Mouse (Mus musculus) limb, embryonic 13.5 days (tissue): Measurements from ENCODE around the gene Zfyve28. TPM values are rescaled to one million over a fixed set of nuclear protein-coding genes. Genes with fewer than 3 reads are reported as not detected.

ENCODE experiments used
- ATAC-seq: fragments of 200-750 bp; cut with Nextera tagmentation; 2 replicates; pipeline ENCODE4 v1.8.0; 2017; ENCODE audit warnings: low read depth, moderate number of reproducible peaks, moderate TSS enrichment; ENCODE audit not compliant: low FRiP score
- H3K27ac ChIP-seq: fragments of 300-500 bp; sonication (generic); 2 replicates; pipeline ENCODE4 v1.5.1; 2015; ENCODE audit warnings: inconsistent platforms, mild to moderate bottlenecking, moderate library complexity
- H3K27me3 ChIP-seq: fragments of 300-500 bp; sonication (generic); 2 replicates; pipeline ENCODE4 v1.6.1; 2015; ENCODE audit warnings: mild to moderate bottlenecking, inconsistent platforms
- H3K36me3 ChIP-seq: fragments of 300-500 bp; sonication (generic); 2 replicates; pipeline ENCODE4 v1.6.1; 2015; ENCODE audit warnings: inconsistent platforms, mild to moderate bottlenecking, moderate library complexity
- H3K4me1 ChIP-seq: fragments of 300-500 bp; sonication (generic); 2 replicates; pipeline ENCODE4 v1.6.1; 2015; ENCODE audit warnings: inconsistent platforms
- H3K4me2 ChIP-seq: fragments of 300-500 bp; sonication (generic); replicated peaks from 2 replicates; pipeline ENCODE4 v1.6.1; 2015; ENCODE audit warnings: inconsistent platforms, mild to moderate bottlenecking, moderate library complexity
- H3K4me3 ChIP-seq: fragments of 300-500 bp; sonication (generic); 2 replicates; pipeline ENCODE4 v1.5.1; 2015; ENCODE audit warnings: moderate library complexity, mild to moderate bottlenecking, inconsistent platforms
- H3K9ac ChIP-seq: fragments of 300-500 bp; sonication (generic); 2 replicates; pipeline ENCODE4 v1.6.1; 2015; ENCODE audit warnings: mild to moderate bottlenecking, inconsistent platforms
- H3K9me3 ChIP-seq: fragments of 300-500 bp; sonication (generic); 2 replicates; pipeline ENCODE4 v1.6.1; 2016; ENCODE audit warnings: inconsistent platforms
- WGBS: fragments of 180-500 bp; shearing (Covaris S2); methylation state at CpG from one replicate; pipeline ENCODE4 v1.1.7; 2015; 5-methylcytosine and 5-hydroxymethylcytosine counted together
- polyA plus RNA-seq: library from polyadenylated mRNA; unstranded; fragments of >200 nt; fragmentation: Nextera tagmentation; extraction: Ambion mirVana; gene quantifications from 2 replicates; pipeline ENCODE4 v1.2.1, GENCODE M21; 2015

Zfyve28 gene
- polyA plus RNA-seq, 1 experiment from 2014 or later, result 1.3 TPM

- no peaks in the 10 kb centered on the region for H3K36me3 ChIP-seq
- WGBS, result 85% methylated on average over 4 of the region's 4 CpGs
- no peak for ATAC-seq
- H3K4me3 ChIP-seq, result no peak overlapping the region
- no peak overlapping the region for H3K4me2 ChIP-seq
- H3K27ac ChIP-seq, result no peak overlapping the region
- peaks cover 5% of the 10 kb centered on the region; the same call in 1 of the 2 replicates for H3K27me3 ChIP-seq
- 0 out of 2 replicates have a peak, but pooled peaks cover 2% of the 10 kb centered on the region for H3K4me1 ChIP-seq
- no peaks in the 10 kb centered on the region for H3K9me3 ChIP-seq
- H3K9ac ChIP-seq, result no peak overlapping the region
These were observed 68.2 kb downstream of the Zfyve28 start for GRCm38 (mm10) chr5:34220001-34220400.

GRCm38 (mm10) chr5:34218672-34219071 is 69.6 kb downstream of the Zfyve28 start:
- WGBS, result 77% methylated on average over 5 of the region's 5 CpGs
- Histone ChIP-seq H3K36me3 (no peaks in the 10 kb centered on the region), H3K4me1 (peaks cover 6% of the 10 kb centered on the region), H3K9me3 (no peaks in the 10 kb centered on the region), H3K27me3 (peaks cover 5% of the 10 kb centered on the region; the same call in 1 of the 2 replicates), H3K9ac (no peak overlapping the region), H3K4me3 (no peak overlapping the region), H3K27ac (no peak overlapping the region), H3K4me2 (no peak overlapping the region)
- ATAC-seq, result no peak

- 41% methylated on average over 9 of the region's 9 CpGs for WGBS
- H3K36me3 ChIP-seq, result no peaks in the 10 kb centered on the region
- peaks cover 5% of the 10 kb centered on the region; the same call in 1 of the 2 replicates for H3K27me3 ChIP-seq
- H3K9me3 ChIP-seq, result no peaks in the 10 kb centered on the region
- H3K9ac ChIP-seq, result no peak overlapping the region
- ATAC-seq, result no peak
- no peak overlapping the region for H3K4me3 ChIP-seq
- no peak overlapping the region for H3K4me2 ChIP-seq
- H3K4me1 ChIP-seq, result peaks cover 10% of the 10 kb centered on the region
- no peak overlapping the region for H3K27ac ChIP-seq
These were observed 70.5 kb downstream of the Zfyve28 start for GRCm38 (mm10) chr5:34217756-34218155.

- H3K27ac ChIP-seq, result no peak overlapping the region
- peaks cover 10% of the 10 kb centered on the region for H3K4me1 ChIP-seq
- no peak overlapping the region for H3K4me2 ChIP-seq
- WGBS, result 82% methylated on average over 7 of the region's 7 CpGs
- H3K9ac ChIP-seq, result no peak overlapping the region
- no peaks in the 10 kb centered on the region for H3K36me3 ChIP-seq
- H3K9me3 ChIP-seq, result no peaks in the 10 kb centered on the region
- no peak overlapping the region for H3K4me3 ChIP-seq
- H3K27me3 ChIP-seq, result peaks cover 5% of the 10 kb centered on the region; the same call in 1 of the 2 replicates
- ATAC-seq, result no peak
These were observed 72.2 kb downstream of the Zfyve28 start for GRCm38 (mm10) chr5:34216025-34216424.

GRCm38 (mm10) chr5:34213659-34214058 is 74.6 kb downstream of the Zfyve28 start:
- no peak for ATAC-seq
- 74% methylated on average over 8 of the region's 8 CpGs for WGBS
- no peaks in the 10 kb centered on the region for H3K36me3 ChIP-seq
- H3K9me3 ChIP-seq, result no peaks in the 10 kb centered on the region
- H3K4me3 ChIP-seq, result no peak overlapping the region
- H3K4me2 ChIP-seq, result no peak overlapping the region
- peaks cover 5% of the 10 kb centered on the region; the same call in 1 of the 2 replicates for H3K27me3 ChIP-seq
- no peak overlapping the region for H3K27ac ChIP-seq
- H3K9ac ChIP-seq, result no peak overlapping the region
- peaks cover 9% of the 10 kb centered on the region for H3K4me1 ChIP-seq

- WGBS, result 0% methylated on average over 1 of the region's 1 CpGs
- Histone ChIP-seq H3K4me2 (no peak overlapping the region), H3K4me1 (peaks cover 8% of the 10 kb centered on the region), H3K4me3 (no peak overlapping the region), H3K36me3 (no peaks in the 10 kb centered on the region), H3K9me3 (no peaks in the 10 kb centered on the region), H3K27me3 (no peaks in the 10 kb centered on the region), H3K27ac (no peak overlapping the region), H3K9ac (no peak overlapping the region)
- ATAC-seq, result peak; percentile 87
These were observed 78.0 kb downstream of the Zfyve28 start for GRCm38 (mm10) chr5:34210279-34210678.

GRCm38 (mm10) chr5:34207503-34207902 is 80.7 kb downstream of the Zfyve28 start:
- H3K36me3 ChIP-seq, result no peaks in the 10 kb centered on the region
- no peaks in the 10 kb centered on the region for H3K27me3 ChIP-seq
- H3K4me2 ChIP-seq, result no peak overlapping the region
- no peaks in the 10 kb centered on the region for H3K9me3 ChIP-seq
- no peak overlapping the region for H3K27ac ChIP-seq
- ATAC-seq, result no peak
- no peaks in the 10 kb centered on the region for H3K4me1 ChIP-seq
- no peak overlapping the region for H3K4me3 ChIP-seq
- 22% methylated on average over 3 of the region's 3 CpGs for WGBS
- no peak overlapping the region for H3K9ac ChIP-seq

- H3K4me3 ChIP-seq, result no peak overlapping the region
- H3K9me3 ChIP-seq, result no peaks in the 10 kb centered on the region
- H3K27me3 ChIP-seq, result no peaks in the 10 kb centered on the region
- H3K27ac ChIP-seq, result no peak overlapping the region
- H3K4me2 ChIP-seq, result no peak overlapping the region
- 76% methylated on average over 2 of the region's 2 CpGs for whole genome bisulfite sequencing
- no peaks in the 10 kb centered on the region for H3K36me3 ChIP-seq
- no peak for ATAC-seq
- H3K9ac ChIP-seq, result no peak overlapping the region
- H3K4me1 ChIP-seq, result no peaks in the 10 kb centered on the region
These were observed 82.5 kb downstream of the Zfyve28 start for GRCm38 (mm10) chr5:34205788-34206187.

GRCm38 (mm10) chr5:34204911-34205310 is 83.3 kb downstream of the Zfyve28 start:
- ATAC-seq, result no peak
- Histone ChIP-seq H3K4me2 (no peak overlapping the region), H3K36me3 (no peaks in the 10 kb centered on the region), H3K4me1 (no peaks in the 10 kb centered on the region), H3K27me3 (no peaks in the 10 kb centered on the region), H3K27ac (no peak overlapping the region), H3K9me3 (no peaks in the 10 kb centered on the region), H3K9ac (no peak overlapping the region), H3K4me3 (no peak overlapping the region)
- 84% methylated on average over 2 of the region's 2 CpGs for WGBS

- Histone ChIP-seq H3K27me3 (no peaks in the 10 kb centered on the region), H3K36me3 (no peaks in the 10 kb centered on the region), H3K4me2 (no peak overlapping the region), H3K9me3 (no peaks in the 10 kb centered on the region), H3K4me3 (no peak overlapping the region), H3K4me1 (no peaks in the 10 kb centered on the region), H3K27ac (no peak overlapping the region), H3K9ac (no peak overlapping the region)
- 87% methylated on average over 4 of the region's 4 CpGs for WGBS
- no peak for ATAC-seq
These were observed 86.2 kb downstream of the Zfyve28 start for GRCm38 (mm10) chr5:34202006-34202405.

GRCm38 (mm10) chr5:34201396-34201795 is 86.9 kb downstream of the Zfyve28 start:
- no peaks in the 10 kb centered on the region for H3K4me1 ChIP-seq
- no peak; the same call in 1 of the 2 replicates for ATAC-seq
- 63% methylated on average over 2 of the region's 2 CpGs for WGBS

GRCm38 (mm10) chr5:34198615-34199014 is 89.6 kb downstream of the Zfyve28 start:
- no peaks in the 10 kb centered on the region for H3K4me1 ChIP-seq
- no peak for ATAC-seq
- no peaks in the 10 kb centered on the region for H3K9me3 ChIP-seq
- WGBS, result 89% methylated on average over 6 of the region's 6 CpGs
- no peak overlapping the region for H3K4me3 ChIP-seq
- no peak overlapping the region for H3K9ac ChIP-seq
- H3K27ac ChIP-seq, result no peak overlapping the region
- no peaks in the 10 kb centered on the region for H3K36me3 ChIP-seq
- no peak overlapping the region for H3K4me2 ChIP-seq
- H3K27me3 ChIP-seq, result no peaks in the 10 kb centered on the region

More at GRCm38 (mm10) chr5:34201396-34201795, 86.9 kb downstream of the Zfyve28 start:
- Histone ChIP-seq H3K9me3 (no peaks in the 10 kb centered on the region), H3K27ac (no peak overlapping the region), H3K27me3 (no peaks in the 10 kb centered on the region), H3K36me3 (no peaks in the 10 kb centered on the region), H3K9ac (no peak overlapping the region), H3K4me3 (no peak overlapping the region), H3K4me2 (no peak overlapping the region)

GRCm38 (mm10) chr5:34197243-34197642 is 91.0 kb downstream of the Zfyve28 start:
- no peak for ATAC-seq
- WGBS, result 77% methylated on average over 4 of the region's 4 CpGs
- no peaks in the 10 kb centered on the region for H3K9me3 ChIP-seq
- H3K27me3 ChIP-seq, result no peaks in the 10 kb centered on the region
- H3K4me1 ChIP-seq, result no peaks in the 10 kb centered on the region
- H3K36me3 ChIP-seq, result no peaks in the 10 kb centered on the region
- no peak overlapping the region for H3K4me3 ChIP-seq
- no peak overlapping the region for H3K4me2 ChIP-seq
- no peak overlapping the region for H3K27ac ChIP-seq
- H3K9ac ChIP-seq, result 0 out of 2 replicates have a peak overlapping the region, but pooled peaks have one; percentile 13
